Mouse (Mus musculus): ENCODE results near the gene Tmem151b. TPM values are rescaled to one million over a fixed set of nuclear protein-coding genes. Genes with fewer than 3 reads are reported as not detected.

The Tmem151b gene
- polyA plus RNA-seq, 1 experiment from 2014 or later, result 9.7 TPM

- Histone ChIP-seq H3K4me2 (peak within 1 kb of the TSS; percentile 64), H3K9ac (replicated peaks) (peak within 1 kb of the TSS; percentile 99), H3K36me3 (peaks cover 37% of the 10 kb centered on the region), H3K9me3 (no peaks in the 10 kb centered on the region), H3K27ac (peak within 1 kb of the TSS; percentile 97), H3K27me3 (no peaks in the 10 kb centered on the region), H3K4me1 (replicated peaks) (peaks cover 26% of the 10 kb centered on the region), H3K4me3 (replicated peaks) (peak within 1 kb of the TSS; percentile 95)
- peak; percentile 89 for ATAC-seq (ENCODE audit: insufficient number of reproducible peaks, insufficient read depth, low FRiP score, low TSS enrichment, low read depth)
- under 1% methylated on average over 41 of the region's 41 CpGs for WGBS
These were observed 23.8 kb upstream of the Tmem151b start, which contains the start of gene Hsp90ab1 for GRCm38 (mm10) chr17:45573087-45573779. Gene Hsp90ab1, minus strand, starts transcription at chr17:45573271.

DNA sequence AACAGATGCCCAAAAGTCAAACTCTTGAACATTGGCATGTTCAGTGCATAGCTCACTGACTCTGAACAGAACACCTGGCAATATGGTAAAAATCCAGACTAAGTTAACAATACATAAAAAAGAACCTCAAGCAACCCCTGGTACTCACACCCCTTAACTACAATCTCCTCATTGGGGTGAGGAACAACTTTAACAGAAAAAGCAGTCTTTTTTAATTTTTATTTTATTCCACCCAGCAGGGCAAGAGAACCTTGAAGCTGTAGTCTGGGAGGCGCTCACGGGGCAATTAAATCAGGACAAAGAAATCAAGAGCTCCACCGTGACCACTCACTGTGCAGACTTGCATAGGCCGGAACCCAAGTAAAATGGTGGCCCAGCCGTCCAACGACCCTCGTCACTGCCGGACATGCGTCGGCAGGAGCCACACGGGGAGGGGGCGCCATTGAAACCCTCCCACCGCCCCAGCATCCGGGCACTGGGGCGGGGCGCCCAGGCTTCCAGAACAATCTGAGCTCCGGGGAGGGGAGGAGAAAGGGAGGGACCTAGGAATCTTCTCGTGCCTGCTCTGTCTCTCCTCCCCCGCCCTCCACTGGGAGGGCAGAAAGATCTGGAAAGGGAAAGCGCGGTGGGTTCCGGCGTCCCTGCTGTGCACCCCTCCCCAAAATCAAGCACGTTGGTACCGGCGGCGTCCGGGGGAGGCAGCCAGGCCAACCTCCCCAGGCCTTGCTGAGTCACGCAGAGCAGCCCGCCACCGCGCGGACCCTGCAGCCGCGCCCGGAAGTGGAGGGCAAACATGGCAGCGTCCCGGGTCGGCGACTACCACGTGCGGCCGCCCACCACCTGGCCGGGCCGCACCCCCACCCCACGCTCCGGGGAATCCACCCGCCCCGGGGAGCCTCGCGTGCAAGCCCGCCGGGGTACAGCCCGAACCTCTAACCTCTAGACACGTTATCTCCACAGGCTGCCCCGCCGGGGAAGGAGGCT, 22.9 kb upstream of the Tmem151b start:
- ATAC-seq (ENCODE audit: insufficient number of reproducible peaks, insufficient read depth, low FRiP score, low TSS enrichment, low read depth), result peak; percentile 68
- Histone ChIP-seq H3K4me3 (replicated peaks) (peak overlapping the region; percentile 95), H3K27ac (peak overlapping the region; percentile 97), H3K36me3 (peaks cover 46% of the 10 kb centered on the region), H3K27me3 (no peaks in the 10 kb centered on the region), H3K4me2 (peak overlapping the region; percentile 64), H3K9ac (replicated peaks) (peak overlapping the region; percentile 99), H3K9me3 (no peaks in the 10 kb centered on the region), H3K4me1 (replicated peaks) (peaks cover 28% of the 10 kb centered on the region)
- under 1% methylated on average over 57 of the region's 57 CpGs for whole genome bisulfite sequencing

DNA sequence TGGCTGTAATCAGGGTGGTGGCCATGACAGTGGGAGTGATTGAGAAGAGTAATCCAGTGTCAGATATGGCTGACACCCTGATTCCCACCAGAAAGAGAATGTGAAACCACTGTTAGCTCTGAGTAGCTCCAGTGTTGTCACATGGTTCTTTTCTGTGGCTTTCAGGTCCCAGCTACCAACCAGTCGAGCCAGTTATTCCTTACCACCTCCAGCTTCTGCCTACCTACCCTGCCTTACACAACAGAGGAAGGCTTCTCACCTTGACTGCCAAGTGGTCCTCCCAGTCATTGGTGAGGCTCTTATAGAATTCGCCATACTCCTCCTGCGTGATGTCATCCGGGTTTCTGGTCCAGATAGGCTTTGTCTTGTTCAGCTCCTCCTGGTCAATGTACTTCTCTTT, 20.5 kb upstream of the Tmem151b start:
- H3K27me3 ChIP-seq, result no peaks in the 10 kb centered on the region
- no peak for ATAC-seq (ENCODE audit: insufficient number of reproducible peaks, insufficient read depth, low FRiP score, low TSS enrichment, low read depth)
- H3K4me1 ChIP-seq (replicated peaks), result peaks cover 35% of the 10 kb centered on the region
- H3K9ac ChIP-seq (replicated peaks), result no peak overlapping the region
- H3K9me3 ChIP-seq, result no peaks in the 10 kb centered on the region
- no peak overlapping the region for H3K4me2 ChIP-seq
- WGBS, result 84% methylated on average over 4 of the region's 4 CpGs
- H3K27ac ChIP-seq, result 0 out of 2 replicates have a peak overlapping the region, but pooled peaks have one; percentile 17
- peaks cover 70% of the 10 kb centered on the region for H3K36me3 ChIP-seq
- no peak overlapping the region for H3K4me3 ChIP-seq (replicated peaks)

DNA sequence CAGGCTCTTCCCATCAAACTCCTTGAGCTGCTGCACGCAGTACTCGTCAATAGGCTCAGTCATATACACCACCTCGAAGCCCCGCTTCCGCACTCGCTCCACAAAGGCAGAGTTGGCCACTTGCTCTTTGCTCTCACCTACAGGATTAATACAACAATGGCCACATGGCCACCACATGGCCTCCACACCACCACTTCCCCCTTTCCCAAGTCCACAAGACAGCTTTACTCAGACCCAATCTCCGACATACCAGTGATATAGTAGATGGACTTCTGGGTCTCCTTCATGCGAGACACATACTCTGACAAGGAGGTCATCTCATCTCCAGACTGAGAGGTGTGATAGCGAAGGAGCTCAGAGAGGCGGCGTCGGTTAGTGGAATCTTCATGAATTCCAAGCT, 19.5 kb upstream of the Tmem151b start:
- Histone ChIP-seq H3K27ac (no peak overlapping the region), H3K27me3 (no peaks in the 10 kb centered on the region), H3K4me1 (replicated peaks) (peaks cover 36% of the 10 kb centered on the region), H3K4me3 (replicated peaks) (no peak overlapping the region), H3K4me2 (no peak overlapping the region), H3K9ac (replicated peaks) (no peak overlapping the region), H3K9me3 (no peaks in the 10 kb centered on the region), H3K36me3 (peaks cover 71% of the 10 kb centered on the region)
- ATAC-seq (ENCODE audit: insufficient number of reproducible peaks, insufficient read depth, low FRiP score, low TSS enrichment, low read depth), result no peak
- WGBS, result 87% methylated on average over 12 of the region's 12 CpGs

- Histone ChIP-seq H3K9me3 (no peaks in the 10 kb centered on the region), H3K4me1 (replicated peaks) (peaks cover 36% of the 10 kb centered on the region), H3K36me3 (peaks cover 71% of the 10 kb centered on the region), H3K27me3 (no peaks in the 10 kb centered on the region), H3K4me2 (no peak overlapping the region), H3K4me3 (replicated peaks) (no peak overlapping the region), H3K9ac (replicated peaks) (no peak overlapping the region), H3K27ac (peak overlapping the region; percentile 42; the same call in 1 of the 2 replicates)
- WGBS, result 29% methylated on average over 4 of the region's 4 CpGs
- no peak for ATAC-seq (ENCODE audit: insufficient number of reproducible peaks, insufficient read depth, low FRiP score, low TSS enrichment, low read depth)
These were observed 17.7 kb upstream of the Tmem151b start for GRCm38 (mm10) chr17:45567162-45567601.

DNA sequence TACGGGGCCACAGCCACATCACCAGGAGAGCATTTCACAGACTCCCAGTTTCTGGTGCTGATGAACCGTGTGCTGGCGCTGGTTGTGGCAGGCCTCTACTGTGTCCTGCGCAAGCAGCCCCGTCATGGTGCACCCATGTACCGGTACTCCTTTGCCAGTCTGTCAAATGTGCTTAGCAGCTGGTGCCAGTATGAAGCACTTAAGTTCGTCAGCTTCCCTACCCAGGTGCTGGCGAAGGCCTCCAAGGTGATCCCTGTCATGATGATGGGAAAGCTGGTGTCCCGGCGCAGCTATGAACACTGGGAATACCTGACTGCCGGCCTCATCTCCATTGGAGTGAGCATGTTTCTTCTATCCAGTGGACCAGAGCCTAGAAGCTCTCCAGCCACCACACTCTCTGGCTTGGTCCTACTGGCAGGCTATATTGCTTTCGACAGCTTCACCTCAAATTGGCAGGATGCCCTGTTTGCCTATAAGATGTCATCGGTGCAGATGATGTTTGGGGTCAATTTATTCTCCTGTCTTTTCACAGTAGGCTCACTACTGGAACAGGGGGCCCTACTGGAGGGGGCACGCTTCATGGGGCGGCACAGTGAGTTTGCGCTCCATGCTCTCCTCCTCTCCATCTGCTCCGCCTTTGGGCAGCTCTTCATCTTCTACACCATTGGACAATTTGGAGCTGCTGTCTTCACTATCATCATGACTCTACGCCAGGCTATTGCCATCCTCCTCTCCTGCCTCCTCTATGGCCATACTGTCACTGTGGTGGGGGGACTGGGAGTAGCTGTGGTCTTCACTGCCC, 17.1 kb upstream of the Tmem151b start:
- Histone ChIP-seq H3K36me3 (peaks cover 67% of the 10 kb centered on the region), H3K4me3 (replicated peaks) (no peak overlapping the region), H3K9ac (replicated peaks) (no peak overlapping the region), H3K27me3 (no peaks in the 10 kb centered on the region), H3K4me1 (replicated peaks) (peaks cover 32% of the 10 kb centered on the region), H3K9me3 (no peaks in the 10 kb centered on the region), H3K27ac (peak overlapping the region; percentile 42; the same call in 1 of the 2 replicates), H3K4me2 (no peak overlapping the region)
- ATAC-seq (ENCODE audit: insufficient number of reproducible peaks, insufficient read depth, low FRiP score, low TSS enrichment, low read depth), result no peak
- WGBS, result 68% methylated on average over 18 of the region's 18 CpGs

- 81% methylated on average over 1 of the region's 1 CpGs for WGBS
These were observed 16.5 kb upstream of the Tmem151b start for GRCm38 (mm10) chr17:45566031-45566359.

DNA sequence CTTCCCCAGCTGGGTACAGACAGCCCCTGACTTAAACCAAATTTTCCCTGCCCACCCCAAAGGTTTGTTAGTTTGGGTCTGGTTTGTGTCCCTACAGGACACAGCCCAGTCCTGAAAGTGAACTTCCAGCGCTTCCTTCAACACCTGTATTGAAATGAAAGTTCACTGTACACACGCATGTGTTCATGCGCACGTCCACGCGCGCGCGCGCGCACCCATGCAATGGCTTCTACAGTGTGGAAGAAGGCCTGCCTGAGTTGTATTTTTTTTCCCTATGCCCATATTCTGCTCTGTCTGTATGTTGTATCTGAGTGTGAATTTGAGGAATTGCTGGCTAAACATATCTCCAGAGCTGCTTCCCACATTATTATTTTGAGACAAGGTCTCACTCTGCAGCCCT, 15.6 kb upstream of the Tmem151b start:
- no peaks in the 10 kb centered on the region for H3K9me3 ChIP-seq
- peaks cover 57% of the 10 kb centered on the region for H3K36me3 ChIP-seq
- no peak for ATAC-seq (ENCODE audit: insufficient number of reproducible peaks, insufficient read depth, low FRiP score, low TSS enrichment, low read depth)
- H3K4me2 ChIP-seq, result peak overlapping the region; percentile 97
- WGBS, result 95% methylated on average over 11 of the region's 11 CpGs
- H3K4me1 ChIP-seq (replicated peaks), result peaks cover 22% of the 10 kb centered on the region
- H3K27ac ChIP-seq, result peak overlapping the region; percentile 88
- H3K27me3 ChIP-seq, result no peaks in the 10 kb centered on the region
- peak overlapping the region; percentile 87 for H3K9ac ChIP-seq (replicated peaks)
- H3K4me3 ChIP-seq (replicated peaks), result peak overlapping the region; percentile 84

More at GRCm38 (mm10) chr17:45566031-45566359, 16.5 kb upstream of the Tmem151b start:
- H3K9ac ChIP-seq (replicated peaks), result no peak overlapping the region
- H3K9me3 ChIP-seq, result no peaks in the 10 kb centered on the region
- peaks cover 62% of the 10 kb centered on the region for H3K36me3 ChIP-seq
- H3K27me3 ChIP-seq, result no peaks in the 10 kb centered on the region
- H3K4me2 ChIP-seq, result no peak overlapping the region
- ATAC-seq (ENCODE audit: insufficient number of reproducible peaks, insufficient read depth, low FRiP score, low TSS enrichment, low read depth), result no peak
- peaks cover 26% of the 10 kb centered on the region for H3K4me1 ChIP-seq (replicated peaks)
- 0 out of 2 replicates have a peak overlapping the region, but pooled peaks have one; percentile 5 for H3K27ac ChIP-seq
- H3K4me3 ChIP-seq (replicated peaks), result no peak overlapping the region

- Histone ChIP-seq H3K9ac (replicated peaks) (peak overlapping the region; percentile 87), H3K4me2 (peak overlapping the region; percentile 97), H3K27me3 (no peaks in the 10 kb centered on the region), H3K4me1 (replicated peaks) (peaks cover 18% of the 10 kb centered on the region), H3K36me3 (peaks cover 54% of the 10 kb centered on the region), H3K27ac (peak overlapping the region; percentile 88), H3K4me3 (replicated peaks) (peak overlapping the region; percentile 84), H3K9me3 (no peaks in the 10 kb centered on the region)
- 12% methylated on average over 18 of the region's 18 CpGs for WGBS
- no peak for ATAC-seq (ENCODE audit: insufficient number of reproducible peaks, insufficient read depth, low FRiP score, low TSS enrichment, low read depth)
These were observed 15.1 kb upstream of the Tmem151b start for GRCm38 (mm10) chr17:45564531-45565084.

GRCm38 (mm10) chr17:45563655-45564530, 14.4 kb upstream of the Tmem151b start, which contains the start of gene Slc35b2:
Gene Slc35b2, plus strand, starts transcription at chr17:45563874.
- no peaks in the 10 kb centered on the region for H3K9me3 ChIP-seq
- ATAC-seq (ENCODE audit: insufficient number of reproducible peaks, insufficient read depth, low FRiP score, low TSS enrichment, low read depth), result peak; percentile 84
- H3K27ac ChIP-seq, result peak within 1 kb of the TSS; percentile 88
- H3K9ac ChIP-seq (replicated peaks), result peak within 1 kb of the TSS; percentile 87
- H3K36me3 ChIP-seq, result peaks cover 47% of the 10 kb centered on the region
- H3K4me2 ChIP-seq, result peak within 1 kb of the TSS; percentile 97
- peak within 1 kb of the TSS; percentile 84 for H3K4me3 ChIP-seq (replicated peaks)
- peaks cover 18% of the 10 kb centered on the region for H3K4me1 ChIP-seq (replicated peaks)
- 1% methylated on average over 61 of the region's 61 CpGs for WGBS
- H3K27me3 ChIP-seq, result no peaks in the 10 kb centered on the region
